Mouse (Mus musculus) Muller cell, postnatal 12 days (primary cell): ENCODE measurements around the gene Scarf2.

Experiments used
- DNase-seq: peaks from one replicate; pipeline ENCODE4 v3.0.0-alpha.2; 2015; ENCODE audit errors: inconsistent ontology term

Gene Scarf2

DNA sequence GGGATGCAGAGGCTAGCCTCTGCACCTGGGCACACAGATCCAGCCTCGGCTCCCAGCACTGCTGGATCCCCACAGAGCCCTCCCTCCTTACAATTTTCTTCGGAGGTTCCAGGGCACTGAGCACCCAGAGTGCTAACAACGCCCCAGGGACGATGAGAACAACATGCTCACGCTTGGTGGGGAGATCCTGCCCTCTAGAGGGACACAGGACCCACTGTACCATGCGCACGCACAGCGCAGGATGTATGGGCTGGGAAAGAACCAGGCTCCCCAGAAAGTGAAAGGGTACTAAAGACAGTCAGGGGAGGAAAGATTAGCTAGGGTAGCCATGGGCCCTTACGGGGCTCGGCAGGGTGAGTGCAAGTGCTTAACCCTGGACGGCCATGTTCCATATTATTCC, 34.7 kb downstream of the Scarf2 start:
- no peak for DNase-seq

DNA sequence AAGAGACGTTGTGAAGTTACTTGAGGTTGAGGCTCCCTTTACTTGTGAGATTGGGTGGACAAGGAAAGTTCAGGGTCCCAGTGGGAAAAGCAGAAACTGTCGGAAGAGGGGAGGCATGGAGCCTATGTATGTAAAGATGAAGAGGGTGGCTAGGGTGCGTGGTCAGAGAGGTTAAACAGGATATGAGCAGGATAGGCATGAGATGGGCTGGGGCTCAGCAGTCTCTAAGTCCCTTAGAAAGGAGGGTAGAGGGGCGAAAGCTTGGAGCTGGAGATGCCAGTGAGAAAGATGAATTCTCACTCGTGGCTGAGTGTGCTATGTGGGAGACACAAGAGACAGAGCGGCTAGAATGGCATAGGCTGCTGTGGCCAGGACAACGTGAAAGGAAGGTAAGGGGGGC, 35.7 kb downstream of the Scarf2 start, which contains the start of gene B830017H08Rik:
Gene B830017H08Rik, plus strand, starts transcription at position 301 of the 400 bp plus-strand sequence.
- no peak for DNase-seq

DNA sequence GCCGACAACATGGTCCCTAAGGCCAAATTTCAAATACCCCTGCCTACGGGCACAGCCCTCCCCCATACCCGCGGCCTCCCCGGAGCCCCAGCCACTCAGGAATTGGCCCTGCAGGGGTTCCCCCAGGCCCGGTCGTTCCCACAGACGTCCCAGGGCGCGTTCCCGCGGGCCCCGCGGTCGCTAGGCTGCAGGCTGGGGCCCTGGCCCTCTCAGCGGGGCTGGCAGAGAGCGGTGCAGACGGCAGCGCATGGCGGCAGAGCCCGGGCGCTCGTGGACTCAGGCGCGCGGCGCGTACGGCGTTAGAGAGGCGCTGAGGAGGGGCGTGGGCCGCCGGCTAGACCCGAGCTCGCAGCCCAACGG, 36.2 kb downstream of the Scarf2 start:
- peak; percentile 39 for DNase-seq

DNA sequence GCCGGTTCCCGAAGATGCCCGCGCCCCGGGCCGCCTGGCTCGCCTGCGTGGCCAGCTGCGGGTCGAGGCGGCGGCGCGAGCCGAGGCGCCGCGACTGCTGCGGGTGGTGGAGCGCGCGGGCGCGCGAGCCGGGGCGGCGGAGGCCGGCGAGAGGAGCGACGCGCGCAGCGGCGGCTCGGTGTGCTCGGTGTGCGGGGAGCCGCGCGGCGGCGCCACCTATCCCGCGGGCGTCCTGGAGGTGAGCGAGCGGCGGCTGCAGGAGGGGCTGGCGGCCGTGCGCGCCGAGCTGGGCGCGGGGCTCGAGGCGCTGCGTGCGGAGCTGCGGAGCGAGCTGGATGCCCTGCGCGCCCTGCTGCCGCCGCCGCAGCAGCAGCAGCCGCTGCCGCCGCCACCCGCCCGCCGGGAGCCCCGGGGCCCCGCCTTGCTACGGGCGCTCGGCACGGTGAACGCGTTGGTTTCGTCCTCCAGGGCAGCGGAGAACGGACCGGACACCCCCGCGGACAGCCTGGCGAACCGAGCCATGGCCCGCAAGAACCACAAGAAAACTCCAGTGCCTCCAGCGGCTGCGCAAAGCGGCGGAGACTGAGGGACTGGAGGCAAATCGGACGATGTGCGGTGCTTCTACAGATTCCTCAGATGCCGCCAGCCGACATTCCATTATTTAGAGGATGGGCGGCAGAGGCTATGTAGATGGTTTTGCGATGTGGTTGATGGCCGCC, 36.8 kb downstream of the Scarf2 start:
- peak; percentile 59 for DNase-seq

DNA sequence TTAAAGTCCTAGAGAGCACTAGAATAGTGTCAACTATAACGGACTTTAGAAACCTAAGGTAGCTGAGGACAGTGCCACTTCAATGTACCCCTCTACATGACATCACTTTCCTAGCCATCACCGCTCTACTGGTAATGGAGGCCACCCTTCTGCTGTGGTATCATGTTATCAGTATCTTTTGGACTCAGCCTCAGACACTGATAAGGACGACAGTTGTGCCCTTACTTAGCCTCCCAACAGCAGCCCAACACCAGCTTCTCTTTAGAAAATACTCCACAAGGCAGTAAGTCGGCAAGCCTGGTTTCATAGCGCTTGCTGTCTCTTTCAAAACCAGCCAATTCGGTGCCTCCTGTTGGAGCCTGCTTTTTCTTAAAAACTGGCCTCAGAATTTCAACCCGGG, 37.5 kb downstream of the Scarf2 start:
- no peak for DNase-seq

DNA sequence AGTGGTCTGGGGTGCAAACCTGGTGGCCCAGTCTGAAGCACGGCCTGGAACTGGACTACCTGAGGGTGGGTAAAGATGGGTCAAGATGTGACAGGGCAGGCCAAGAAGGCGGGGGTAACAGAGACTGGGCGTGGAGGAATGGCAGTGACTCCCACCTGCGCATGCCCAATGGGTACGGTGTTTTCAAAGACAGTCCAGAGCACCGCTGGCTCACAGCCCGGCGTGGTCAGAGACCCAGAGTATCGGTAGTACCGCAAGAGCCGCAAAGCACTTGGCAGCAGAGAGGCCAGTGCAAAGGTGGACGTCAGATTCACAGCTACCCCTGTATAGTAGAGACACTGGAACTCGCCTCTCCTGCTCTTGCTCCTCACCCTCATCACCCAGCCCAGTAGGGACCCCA, 38.4 kb downstream of the Scarf2 start:
- DNase-seq, result no peak

DNA sequence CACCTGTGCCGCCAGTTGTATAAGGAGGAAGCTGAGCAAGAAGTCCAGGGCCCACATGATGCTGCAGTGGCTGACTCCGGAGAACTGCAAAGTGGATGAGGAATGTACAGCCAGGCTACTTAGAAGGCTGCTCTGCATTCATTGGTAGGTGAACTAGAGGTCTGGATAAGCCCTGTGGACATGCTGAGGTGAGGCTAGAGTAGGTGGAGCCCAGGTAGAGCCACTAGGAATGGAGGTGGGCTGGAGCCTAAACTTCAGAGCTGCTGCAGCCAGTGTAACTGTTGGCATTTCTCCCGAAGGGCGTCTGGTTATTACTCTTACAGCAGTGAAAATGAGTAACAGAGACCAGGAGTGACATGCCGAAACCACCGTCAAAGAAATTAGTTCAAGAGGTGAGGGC, 41.0 kb downstream of the Scarf2 start, which contains the start of gene Car15:
Gene Car15, minus strand, starts transcription at position 314 of the 400 bp plus-strand sequence.
- no peak for DNase-seq

DNA sequence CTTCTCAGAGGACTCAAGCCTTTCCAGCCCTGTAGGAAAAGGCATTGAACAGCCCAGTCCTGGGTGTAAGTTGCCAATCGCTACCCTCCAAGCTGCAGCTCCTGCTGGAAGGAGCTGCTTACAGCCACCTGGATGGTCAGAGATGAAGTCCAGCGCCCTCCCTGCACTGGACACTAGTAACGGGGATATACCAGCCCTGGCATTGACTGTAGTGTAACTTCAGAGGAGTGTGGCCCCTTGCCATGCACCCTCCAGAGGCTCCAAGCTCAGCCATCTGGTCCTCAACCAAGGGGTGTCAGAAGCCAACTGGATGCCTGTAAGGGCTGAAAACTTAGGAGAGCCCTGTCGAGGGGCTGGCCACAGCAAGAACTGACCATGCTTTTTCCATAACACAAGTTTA, 42.9 kb downstream of the Scarf2 start:
- DNase-seq, result no peak

DNA sequence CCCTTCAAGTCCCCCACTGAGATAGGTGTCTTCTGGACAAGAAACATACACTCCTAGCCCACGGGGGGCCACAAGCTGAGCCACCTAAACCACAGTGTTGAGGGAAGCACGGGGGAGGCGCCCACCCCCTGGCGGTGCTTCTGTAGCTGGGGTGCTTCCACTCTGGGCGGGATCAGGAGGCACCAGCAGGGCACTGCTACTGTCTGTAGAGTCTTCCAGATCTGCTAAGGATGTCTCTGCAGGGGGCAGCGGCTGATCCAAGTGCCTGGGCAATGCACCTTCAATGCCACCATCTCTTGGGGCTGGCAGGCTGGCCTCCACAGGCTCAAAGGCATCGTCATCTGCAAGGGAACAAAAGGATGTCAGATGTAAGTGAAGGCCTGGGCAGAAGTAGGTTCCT, 45.4 kb downstream of the Scarf2 start:
- DNase-seq, result no peak

DNA sequence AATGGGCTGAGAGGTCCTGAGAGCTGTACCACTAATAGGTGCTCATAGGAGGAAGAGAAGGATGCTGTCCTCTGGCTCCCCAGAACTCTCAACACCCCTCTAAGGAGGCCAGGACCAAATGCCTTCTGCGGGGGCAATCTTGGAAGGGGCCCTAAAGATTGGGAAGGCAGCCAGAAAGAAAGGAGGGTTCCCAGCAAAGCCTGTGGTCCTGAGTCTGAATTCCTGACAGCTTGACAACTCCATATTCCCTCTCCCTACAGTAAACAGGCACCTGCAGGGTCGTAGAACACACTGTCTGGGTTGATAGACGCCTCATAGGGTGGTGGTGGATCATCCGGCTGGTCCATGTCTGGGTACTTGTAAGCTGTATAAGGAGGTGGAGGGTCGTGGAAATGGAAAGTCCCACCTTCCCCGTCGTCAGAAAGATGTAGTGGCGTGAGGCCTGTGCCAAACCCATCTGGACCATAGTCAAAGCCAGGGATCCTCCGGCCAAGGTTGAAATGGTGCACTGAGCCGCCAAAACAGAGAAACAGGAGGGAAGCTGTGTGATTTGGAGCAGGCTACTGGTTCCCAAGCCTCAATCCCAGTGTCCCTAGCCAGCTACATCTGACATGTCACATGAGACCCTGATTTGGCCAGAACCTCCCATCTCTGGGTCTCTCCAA, 46.8 kb downstream of the Scarf2 start:
- no peak for DNase-seq

DNA sequence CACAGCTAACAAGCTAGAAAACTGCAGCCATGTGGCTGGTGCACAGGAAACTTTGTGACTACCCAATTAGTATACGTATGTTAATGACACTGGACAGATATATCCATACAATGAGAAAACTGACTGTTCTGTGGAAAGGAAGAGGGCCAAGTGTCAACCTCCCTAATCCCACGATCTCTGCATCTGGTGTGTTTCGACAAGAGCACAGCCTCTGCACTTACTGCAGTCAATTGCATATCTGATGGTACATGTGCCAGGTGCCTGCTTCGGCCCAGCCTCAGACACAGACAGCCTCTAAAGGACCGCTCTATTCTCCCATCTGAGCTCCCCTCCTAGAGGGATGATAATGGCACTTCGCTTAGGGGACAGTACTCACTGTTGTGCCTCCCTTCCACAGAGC, 51.3 kb downstream of the Scarf2 start:
- no peak for DNase-seq

DNA sequence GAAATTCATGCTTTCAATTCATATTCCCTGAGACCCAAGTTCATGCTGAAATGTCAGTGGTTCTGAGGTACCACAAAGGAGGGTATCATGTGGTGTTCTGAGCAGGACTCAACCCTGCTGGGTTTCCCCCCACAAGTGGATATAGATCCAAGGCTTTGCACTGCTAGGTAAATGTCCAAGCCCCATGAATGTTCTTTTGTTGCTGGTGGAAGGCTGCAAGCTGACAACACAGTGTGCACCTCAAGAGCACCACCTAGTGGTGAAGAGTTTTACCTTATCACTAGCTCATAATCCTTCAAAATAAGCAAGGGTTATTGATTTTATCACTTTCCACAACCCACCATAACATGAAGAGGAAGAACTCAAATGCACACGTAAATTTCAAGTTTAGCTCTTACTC, 51.8 kb downstream of the Scarf2 start:
- peak; percentile 22 for DNase-seq

DNA sequence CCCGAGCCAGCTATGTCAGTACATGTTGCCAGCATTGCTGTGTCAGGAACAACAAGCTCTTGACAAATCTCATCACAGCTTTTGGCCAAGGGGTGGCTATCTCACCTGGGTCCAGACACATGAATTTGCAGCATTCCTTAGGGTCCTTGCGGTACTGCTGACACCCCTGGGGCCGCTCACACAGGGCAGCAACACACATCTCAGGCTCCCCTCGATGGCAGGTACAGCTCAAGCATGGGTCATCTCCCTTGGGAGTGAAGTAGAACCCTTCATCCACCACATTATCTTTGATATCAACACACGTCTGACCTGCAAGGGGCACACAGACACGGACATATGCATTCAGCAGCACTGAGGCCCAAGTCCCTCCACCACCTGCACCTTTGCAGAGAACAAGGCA, 52.4 kb downstream of the Scarf2 start:
- DNase-seq, result no peak

DNA sequence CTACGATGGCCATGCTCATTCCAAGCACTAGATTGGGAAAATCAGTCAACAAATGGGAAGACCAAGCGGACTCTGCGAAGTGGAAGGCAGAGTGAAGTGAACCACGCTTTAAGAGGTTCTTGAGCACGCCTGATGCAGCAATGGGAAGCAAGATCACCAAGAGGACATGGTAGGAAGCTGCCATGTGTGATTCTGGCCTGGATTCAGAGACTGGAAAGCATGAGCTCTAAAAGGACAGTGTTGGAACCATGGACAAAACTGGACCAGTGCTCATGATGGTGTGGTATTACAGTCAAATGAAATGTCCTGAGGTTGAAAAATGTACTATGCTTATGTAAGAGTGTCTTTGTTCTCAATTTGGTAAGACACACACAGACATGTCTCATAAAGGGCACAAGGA, 54.2 kb downstream of the Scarf2 start:
- no peak for DNase-seq

DNA sequence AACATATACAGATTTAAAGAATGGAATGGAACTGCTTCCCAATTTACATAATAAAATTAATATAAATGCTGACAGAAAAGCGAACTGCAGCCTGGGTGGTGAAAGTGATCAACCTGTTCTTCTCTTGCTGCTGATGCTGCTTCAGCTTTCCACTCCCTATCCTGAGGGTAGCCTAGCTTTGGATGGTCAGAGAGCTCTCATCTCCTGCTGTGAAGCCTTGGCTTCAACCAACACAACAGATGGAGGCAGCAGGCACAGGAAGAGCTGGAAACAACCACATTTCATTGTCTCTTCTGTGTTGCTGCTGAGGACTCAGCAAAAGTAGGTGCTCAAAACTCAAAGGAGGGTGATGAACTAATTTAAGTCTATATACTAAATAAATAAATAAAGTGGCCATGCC, 54.8 kb downstream of the Scarf2 start:
- DNase-seq, result no peak

DNA sequence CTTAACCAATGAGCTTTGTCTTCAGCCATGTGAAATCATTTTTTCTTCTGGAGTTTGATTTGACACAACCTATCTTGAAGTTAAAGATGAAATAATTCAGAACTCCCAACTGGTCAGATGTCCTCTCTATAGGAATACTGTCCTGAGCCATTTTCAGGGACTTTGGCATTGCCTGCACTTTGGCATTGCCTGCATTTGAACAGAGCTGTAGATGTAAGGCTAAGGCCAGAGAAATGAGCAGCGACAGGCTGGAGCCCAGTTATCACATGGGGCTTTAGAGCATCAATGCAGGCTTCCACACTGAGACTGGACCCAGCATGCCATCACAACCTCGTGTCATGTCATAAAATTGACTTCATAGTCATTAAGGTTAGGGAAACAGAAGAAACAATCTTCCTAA, 56.2 kb downstream of the Scarf2 start:
- DNase-seq, result no peak

DNA sequence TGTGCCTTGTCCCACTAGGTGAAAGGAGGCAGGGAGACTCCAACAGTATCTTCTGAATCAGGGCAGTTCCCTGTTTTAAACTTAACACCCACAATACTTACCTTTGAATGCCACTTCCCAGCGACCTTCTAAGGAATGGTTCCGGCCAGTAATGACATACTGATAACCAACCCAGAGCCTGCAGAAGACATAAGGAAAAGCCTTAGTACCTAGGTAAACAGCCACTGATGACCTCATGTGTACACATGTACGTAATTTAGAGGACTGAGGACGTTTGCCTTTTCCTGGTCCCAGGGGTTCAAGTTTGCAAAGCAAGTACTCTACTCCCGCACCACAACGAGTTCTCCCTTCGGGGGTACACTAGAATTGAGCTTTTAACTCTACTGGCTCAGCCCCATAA, 60.1 kb downstream of the Scarf2 start:
- DNase-seq, result no peak
